Mouse (Mus musculus): ENCODE results near the gene Krtap9-3. TPM values are rescaled to one million over a fixed set of nuclear protein-coding genes. Genes with fewer than 3 reads are reported as not detected.
"Not testable (repeated sequence)": the region's sequence is repeated elsewhere in the genome, so short reads cannot be mapped to it uniquely, and the experiment has no call there.

Gene Krtap9-3
- not detected for total RNA-seq (2022)

DNA sequence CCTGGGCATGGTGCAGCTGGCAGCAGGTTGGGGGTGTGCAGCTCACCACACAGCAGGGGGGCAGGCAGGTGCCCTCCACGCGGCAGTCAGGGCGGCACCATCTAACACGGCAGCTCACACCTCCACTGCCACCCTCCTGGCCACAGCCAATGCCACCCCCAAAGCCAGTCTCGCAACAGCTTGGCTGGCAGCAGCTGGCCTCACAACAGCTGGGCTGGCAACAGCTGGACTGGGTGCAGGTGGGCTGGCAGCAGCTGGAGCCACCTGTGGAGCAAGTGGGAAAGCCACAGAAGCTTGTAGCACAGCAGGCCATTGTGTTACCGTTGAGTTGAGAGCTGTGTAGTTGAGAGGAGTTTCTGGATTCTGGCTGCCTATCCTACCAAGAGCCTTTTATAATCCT is at the start of gene Krtap9-3:
Gene Krtap9-3, minus strand, starts transcription at position 364 of the 400 bp plus-strand sequence.
- not testable (repeated sequence) for DNase-seq

- no peak for DNase-seq
These were observed 48.5 kb upstream of the Krtap9-3 start for GRCm38 (mm10) chr11:99646444-99646843.

DNA sequence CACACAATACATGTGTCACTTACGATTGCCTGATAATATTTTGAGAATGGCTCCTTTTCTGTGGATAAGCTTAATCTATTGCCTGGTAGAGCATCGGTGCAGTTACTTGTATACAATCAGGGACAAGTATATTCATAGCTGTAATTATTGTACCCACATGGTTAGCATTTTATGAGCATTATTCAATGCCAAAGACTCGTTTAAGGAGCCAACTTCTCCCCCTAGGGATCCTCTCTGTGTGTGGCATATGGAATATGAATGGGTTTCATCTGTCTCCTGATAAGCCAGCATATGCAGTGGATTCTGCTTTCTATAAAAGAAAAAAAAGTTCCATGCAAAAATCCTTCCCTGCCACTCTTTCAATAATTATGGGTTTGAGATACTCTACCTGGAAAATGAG is 46.4 kb upstream of the Krtap9-3 start:
- DNase-seq = no peak

DNA sequence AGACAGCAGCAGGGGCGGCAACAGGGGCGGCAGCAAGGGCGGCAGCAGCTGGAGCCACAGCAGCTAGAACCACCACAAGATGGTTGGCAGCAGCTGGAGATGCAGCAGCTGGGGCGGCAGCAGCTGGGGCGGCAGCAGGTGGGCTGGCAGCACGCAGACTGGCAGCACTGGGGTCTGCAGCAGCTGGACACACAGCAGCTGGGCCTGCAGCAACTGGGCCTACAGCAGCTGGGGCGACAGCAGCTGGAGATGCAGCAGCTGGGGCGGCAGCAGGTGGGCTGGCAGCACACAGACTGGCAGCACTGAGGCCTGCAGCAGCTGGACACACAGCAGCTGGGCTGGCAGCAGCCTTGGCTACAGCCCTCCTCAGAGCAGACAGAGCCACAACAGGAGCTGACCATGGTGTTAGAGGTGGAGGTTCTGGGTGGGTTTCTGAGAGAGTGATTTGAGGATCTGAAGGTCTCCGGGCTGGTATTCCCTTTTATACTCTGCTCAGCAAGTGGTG is 45.8 kb upstream of the Krtap9-3 start, which contains the start of gene Krtap4-7:
Gene Krtap4-7, minus strand, starts transcription at position 455 of the 505 bp plus-strand sequence.
- not testable (repeated sequence) for DNase-seq

GRCm38 (mm10) chr11:99640926-99641325 is 43.0 kb upstream of the Krtap9-3 start:
- no peak for DNase-seq

DNA sequence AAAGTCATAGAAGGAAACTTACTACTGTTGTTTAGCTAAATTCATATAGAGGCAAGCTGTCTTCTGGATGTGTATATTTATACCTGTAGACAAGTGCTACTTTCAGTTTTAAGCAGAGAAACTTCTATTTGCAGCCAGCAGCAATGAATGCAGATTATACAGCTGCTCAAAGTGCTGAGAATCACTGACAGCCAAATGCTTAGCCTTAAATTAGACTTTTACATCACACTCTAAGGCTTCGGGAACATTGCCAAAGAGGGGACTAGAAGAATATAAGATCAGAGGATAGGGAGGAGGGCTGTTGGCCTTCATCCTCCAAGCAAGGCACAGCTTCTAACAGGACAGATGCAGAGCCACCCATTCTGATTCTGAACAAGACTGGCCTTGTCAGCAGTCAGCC is 39.2 kb upstream of the Krtap9-3 start:
- no peak for DNase-seq

DNA sequence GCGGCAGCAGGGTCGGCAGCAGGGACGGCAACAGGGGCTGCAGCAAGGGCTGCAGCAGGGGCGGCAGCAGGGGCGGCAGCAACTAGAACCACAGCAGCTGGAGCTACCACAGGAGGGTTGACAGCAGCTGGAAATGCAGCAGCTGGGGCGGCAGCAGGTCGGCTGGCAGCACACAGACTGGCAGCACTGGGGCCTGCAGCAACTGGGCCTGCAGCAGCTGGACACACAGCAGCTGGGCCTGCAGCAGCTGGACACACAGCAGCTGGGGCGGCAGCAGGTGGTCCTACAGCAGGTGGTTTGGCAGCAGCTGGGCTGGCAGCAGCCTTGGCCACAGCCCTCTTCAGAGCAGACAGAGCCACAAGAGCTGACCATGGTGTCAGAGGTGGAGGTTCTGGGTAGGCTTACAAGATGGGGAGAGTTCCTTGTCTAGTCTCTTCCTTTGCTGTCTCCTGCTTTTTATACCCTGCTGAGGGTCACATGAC is 36.8 kb upstream of the Krtap9-3 start, which contains the start of gene Krtap4-2:
Gene Krtap4-2, minus strand, starts transcription at position 432 of the 482 bp plus-strand sequence.
- DNase-seq = no peak

DNA sequence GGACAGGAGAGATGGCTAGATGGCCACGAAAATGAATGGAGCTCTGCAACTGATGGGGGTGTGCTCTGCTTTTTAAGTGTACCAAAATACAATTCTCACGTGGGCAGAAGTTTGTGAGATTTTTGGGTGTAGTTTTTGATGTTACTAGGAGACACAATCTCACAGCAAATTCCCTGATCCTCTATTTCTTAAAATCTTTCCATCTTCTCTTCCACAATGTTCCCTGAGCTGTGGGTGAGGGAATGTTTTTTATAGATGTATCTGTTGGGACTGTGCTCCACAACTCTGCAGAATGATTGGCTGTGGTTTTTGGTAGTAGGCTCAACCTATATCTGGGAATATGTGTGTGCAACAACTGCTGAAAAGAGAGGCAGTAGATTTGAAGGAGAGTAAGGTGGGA is 35.4 kb upstream of the Krtap9-3 start:
- DNase-seq = no peak

GRCm38 (mm10) chr11:99630890-99631289 is 33.0 kb upstream of the Krtap9-3 start:
- no peak for DNase-seq

DNA sequence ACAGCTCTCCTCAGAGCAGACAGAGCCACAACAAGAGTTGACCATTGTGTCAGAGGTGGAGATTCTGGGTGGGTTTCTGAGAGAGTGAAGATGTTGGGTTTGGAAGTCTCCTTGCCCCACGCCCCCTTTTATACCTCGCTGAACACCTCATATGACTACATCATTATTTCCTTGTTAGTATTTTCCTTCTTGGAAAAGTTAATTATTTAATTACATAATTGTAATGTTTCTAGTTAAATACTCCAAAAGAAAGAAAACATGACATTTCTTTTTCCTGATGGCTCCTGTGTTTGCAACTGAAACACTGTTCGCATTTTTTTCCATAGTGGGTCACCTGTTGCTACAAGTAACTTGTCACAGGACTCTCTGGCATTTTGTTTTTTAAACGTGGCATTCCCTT is 30.2 kb upstream of the Krtap9-3 start, which contains the start of gene Krtap4-1:
Gene Krtap4-1, minus strand, starts transcription at position 101 of the 400 bp plus-strand sequence.
- no peak for DNase-seq

DNA sequence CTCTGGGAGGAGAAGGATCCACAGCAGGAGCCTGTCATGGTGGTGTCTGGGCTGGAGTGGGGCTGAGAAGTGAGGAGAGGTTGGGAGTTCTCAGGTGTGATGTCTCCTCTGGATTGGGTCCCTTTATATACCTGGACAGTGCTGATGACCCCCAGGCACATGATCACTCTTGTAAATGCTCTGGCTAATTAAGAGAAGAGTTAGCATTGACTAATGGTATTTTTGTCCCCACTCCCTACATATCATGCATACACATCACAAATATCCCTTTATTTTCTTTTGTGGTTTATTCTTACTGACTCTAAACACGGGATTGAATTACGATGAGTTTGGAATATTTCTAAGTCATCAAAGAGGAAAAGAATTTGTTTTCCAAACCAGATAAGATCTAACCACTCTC is 22.4 kb upstream of the Krtap9-3 start, which contains the start of gene Gm11562:
Gene Gm11562, minus strand, starts transcription at position 101 of the 400 bp plus-strand sequence.
- DNase-seq = no peak

- DNase-seq = no peak
These were observed 17.0 kb upstream of the Krtap9-3 start, which contains the start of gene Krtap2-4 for GRCm38 (mm10) chr11:99614796-99615363. Gene Krtap2-4, minus strand, starts transcription at chr11:99614846.

DNA sequence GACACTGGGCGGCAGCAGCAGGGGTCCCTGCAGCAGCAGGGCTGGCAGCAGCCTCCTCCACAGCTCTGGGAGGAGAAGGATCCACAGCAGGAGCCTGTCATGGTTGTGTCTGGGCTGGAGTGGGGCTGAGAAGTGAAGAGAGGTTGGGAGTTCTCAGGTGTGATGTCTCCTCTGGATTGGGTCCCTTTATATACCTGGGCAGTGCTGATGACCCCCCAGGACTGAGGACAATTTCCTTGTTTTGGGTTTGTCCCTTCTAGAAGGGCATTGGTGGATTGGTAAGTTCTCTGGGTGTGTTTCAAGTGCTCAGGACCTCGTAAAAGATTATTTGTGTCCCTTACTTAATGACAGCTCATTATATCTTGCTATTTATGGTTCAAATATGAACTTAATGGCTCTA is 12.2 kb upstream of the Krtap9-3 start, which contains the start of gene Gm11937:
Gene Gm11937, minus strand, starts transcription at position 101 of the 400 bp plus-strand sequence.
- DNase-seq = not testable (repeated sequence)

DNA sequence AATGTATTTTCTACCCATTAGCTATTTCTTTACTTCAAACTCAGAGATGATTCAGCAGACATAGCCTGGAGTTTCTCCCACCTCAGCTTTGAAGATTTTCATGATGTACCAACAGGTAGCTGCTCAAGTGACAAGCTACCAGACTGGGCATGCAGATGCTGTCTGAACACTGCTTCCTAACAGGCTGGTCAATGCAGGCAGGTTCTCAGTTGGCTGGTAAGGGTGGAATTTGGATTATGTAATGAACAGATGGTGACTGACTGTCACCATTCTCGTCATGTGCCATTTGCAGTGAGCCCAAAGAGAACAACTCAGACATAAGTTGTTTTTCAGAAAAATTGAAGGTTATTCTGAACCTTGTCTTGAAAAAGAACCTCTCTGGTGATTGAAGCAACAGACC is 11.2 kb upstream of the Krtap9-3 start:
- DNase-seq = no peak

GRCm38 (mm10) chr11:99603208-99603607 is 5.3 kb upstream of the Krtap9-3 start, which contains the start of gene Gm11938:
Gene Gm11938, minus strand, starts transcription at chr11:99603308.
- not testable (repeated sequence) for DNase-seq

DNA sequence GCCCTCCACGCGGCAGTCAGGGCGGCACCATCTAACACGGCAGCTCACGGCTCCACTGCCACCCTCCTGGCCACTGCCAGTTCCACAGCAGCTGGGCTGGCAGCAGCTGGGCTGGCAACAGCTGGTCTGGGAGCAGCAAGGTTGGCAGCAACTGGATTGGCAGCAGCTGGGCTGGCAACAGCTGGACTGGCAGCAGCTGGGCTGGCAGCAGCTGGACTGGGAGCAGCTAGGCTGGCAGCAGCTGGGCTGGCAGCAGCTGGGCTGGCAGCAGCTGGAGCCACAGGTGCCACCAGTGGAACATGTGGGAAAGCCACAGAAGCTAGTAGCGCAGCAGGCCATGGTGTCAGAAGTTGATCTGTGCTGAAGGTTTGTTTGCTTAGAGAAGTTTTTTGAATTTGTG is 6.9 kb downstream of the Krtap9-3 start, which contains the start of gene Krtap1-3:
Gene Krtap1-3, minus strand, starts transcription at position 359 of the 400 bp plus-strand sequence.
- DNase-seq = no peak

DNA sequence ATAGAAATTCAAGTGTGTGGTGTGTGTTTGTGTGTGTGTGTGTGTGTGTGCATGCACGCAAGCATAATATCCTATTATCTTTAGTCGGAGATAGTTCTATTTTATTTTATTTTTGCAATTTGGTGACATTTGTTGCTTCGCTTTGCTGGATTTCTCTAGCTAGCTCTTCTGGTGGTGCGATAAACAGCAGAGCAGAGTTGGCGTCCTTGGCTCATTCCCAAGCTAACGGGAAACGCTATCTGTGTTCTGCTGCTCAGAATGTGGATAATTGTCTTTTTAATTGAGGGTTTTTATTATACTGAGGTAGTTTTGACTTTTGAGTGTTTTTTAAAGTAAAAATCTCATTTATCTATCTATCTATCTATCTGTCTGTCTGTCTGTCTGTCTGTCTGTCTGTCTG is 12.8 kb downstream of the Krtap9-3 start:
- no peak for DNase-seq

- no peak for DNase-seq
These were observed 14.6 kb downstream of the Krtap9-3 start, which contains the start of gene Krtap1-4 for GRCm38 (mm10) chr11:99583245-99583704. Gene Krtap1-4, minus strand, starts transcription at chr11:99583654.

DNA sequence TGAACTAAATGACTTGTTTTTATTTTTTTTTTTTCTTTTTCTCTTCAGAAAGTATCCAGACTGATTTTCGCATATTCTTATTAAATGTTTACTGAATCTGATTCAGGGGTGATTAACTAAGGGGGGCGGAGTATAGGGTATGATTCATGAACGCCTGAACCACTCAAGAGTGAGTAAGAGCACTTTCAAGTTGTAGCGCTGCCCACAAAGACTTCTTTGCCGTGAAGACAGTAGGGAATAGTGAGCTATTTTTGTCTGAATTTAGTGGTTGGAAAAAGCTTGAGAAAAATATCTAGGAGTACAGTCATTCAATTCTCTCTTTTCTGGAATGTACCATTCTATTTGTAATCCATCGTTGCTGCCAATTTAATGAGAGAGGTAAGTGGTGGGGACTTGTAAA is 16.3 kb downstream of the Krtap9-3 start:
- DNase-seq = no peak

DNA sequence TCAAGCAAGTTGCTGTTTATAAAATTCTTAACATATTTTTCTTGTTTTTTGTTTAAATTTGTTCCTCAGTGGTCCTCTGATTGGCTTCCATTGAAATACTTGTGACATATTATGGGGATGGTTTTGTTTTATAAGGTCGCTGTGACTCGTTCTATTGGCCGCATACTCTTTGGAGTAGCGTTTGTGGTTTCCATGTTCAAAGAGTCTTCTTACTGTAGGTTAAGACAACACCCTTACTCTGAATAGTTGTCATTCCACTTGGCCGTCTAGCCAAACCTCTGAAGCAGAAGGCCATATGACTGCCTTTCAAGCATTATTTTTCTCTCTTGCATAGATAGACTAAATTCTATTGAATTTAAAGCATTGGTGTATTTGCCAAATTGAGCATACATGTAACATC is 16.9 kb downstream of the Krtap9-3 start:
- no peak for DNase-seq

DNA sequence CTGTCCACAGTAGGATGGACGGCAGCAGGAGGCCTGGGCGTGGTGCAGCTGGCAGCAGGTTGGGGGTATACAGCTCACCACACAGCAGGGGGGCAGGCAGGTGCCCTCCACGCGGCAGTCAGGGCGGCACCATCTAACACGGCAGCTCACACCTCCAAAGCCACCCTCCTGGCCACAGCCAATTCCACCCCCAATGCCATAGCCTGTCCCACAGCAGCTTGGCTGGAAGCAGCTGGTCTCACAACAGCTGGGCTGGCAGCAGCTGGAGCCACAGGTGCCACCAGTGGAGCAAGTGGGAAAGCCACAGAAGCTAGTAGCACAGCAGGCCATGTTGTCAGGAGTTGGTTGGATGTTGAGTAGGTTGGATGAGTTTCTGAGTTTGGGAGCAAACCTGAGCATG is 17.3 kb downstream of the Krtap9-3 start, which contains the start of gene Krtap1-5:
Gene Krtap1-5, minus strand, starts transcription at position 381 of the 400 bp plus-strand sequence.
- no peak for DNase-seq

DNA sequence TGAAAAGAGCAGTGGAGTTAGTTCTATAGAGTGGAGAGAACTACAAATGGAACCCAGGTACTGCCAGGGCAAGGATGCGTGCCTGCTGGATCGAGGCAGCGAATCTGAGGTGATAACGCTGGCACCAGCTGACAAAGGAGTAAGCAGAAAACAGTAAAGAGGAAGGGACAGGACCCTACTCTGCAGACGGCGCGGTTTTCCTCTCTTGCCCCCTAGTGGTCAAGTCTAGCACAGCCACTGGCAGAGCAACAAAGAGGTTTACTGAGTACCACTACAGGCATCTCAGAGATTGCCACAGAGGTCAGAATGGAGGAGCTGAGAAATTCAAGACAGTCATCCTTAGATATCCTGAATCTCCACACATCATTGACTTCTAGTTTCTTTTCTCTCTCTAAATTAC is 23.8 kb downstream of the Krtap9-3 start:
- peak; percentile 22 for DNase-seq

GRCm38 (mm10) chr11:99573164-99573563 is 24.7 kb downstream of the Krtap9-3 start:
- no peak for DNase-seq

Measured in adrenal gland, adult 8-10 months (tissue).